Comparison of ENCODE assay signal across 10 mouse cellular contexts in genomic region chr2:164862179-164862861, GRCm38 (mm10). TPM values are rescaled to one million over a fixed set of nuclear protein-coding genes. Genes with fewer than 3 reads are reported as not detected.
DNase-seq lines count a peak whose midpoint lies in the region; ATAC-seq and TF ChIP-seq lines count a peak whose summit lies in the region.
"Had no signal": no experiment of that assay in that cellular context is flagged by ENCODE, and none has a peak within 500 bp of the region (broad histone marks: within the 10 kb centered on the region; RNA-seq: fewer than 3 reads in every experiment).

No protein-coding gene starts in this region.

- no peak overlapping the region for H3ac ChIP-seq in myocyte (ENCODE audit: control insufficient read depth, insufficient read length)

- H3K4me2 ChIP-seq in midbrain, embryonic 11.5 days = no peak overlapping the region
- H3K4me2 ChIP-seq in myocyte (ENCODE audit: low read depth) = peak overlapping the region; percentile 39

- H3K4me1 ChIP-seq in midbrain, embryonic 10.5 days = peaks cover 34% of the 10 kb centered on the region
- H3K4me1 ChIP-seq in midbrain, embryonic 11.5 days (ENCODE audit: control insufficient read depth, insufficient read depth, low read length) = peaks cover 7% of the 10 kb centered on the region

- DNase-seq in midbrain, embryonic 10.5 days (ENCODE audit: low spot score) = peak; percentile 51
- no peak for DNase-seq in midbrain, embryonic 11.5 days (ENCODE audit: low spot score, missing footprints)
- DNase-seq in adrenal gland, postnatal 14 days = peak; percentile 87
- peak; percentile 72 for DNase-seq in gastrocnemius, postnatal 14 days
- peak; percentile 87 for DNase-seq in kidney, postnatal 14 days
- no peak for DNase-seq in cerebellum, adult 18-20 months
- no peak for DNase-seq in spleen, postnatal 10 days (ENCODE audit: low spot score in 2 of 2)

- TF ChIP-seq POLR2A in myocyte (IDR thresholded peaks at IDR 0.05; ENCODE audit: insufficient read length, low read depth) = no peak

- H3K9ac ChIP-seq in midbrain, embryonic 11.5 days (ENCODE audit: low read length) = no peak overlapping the region

- whole genome bisulfite sequencing in midbrain, embryonic 10.5 days = 68% methylated on average over 9 of the region's 9 CpGs
- WGBS in midbrain, embryonic 11.5 days = 65% methylated on average over 9 of the region's 9 CpGs

- intact Hi-C loops in gastrocnemius, postnatal 14 days (cut with DNase I; ENCODE audit: low total_unique reads) = no loop called here

- H3K27ac ChIP-seq in midbrain, embryonic 10.5 days (replicated peaks) = no peak overlapping the region
- no peak overlapping the region for H3K27ac ChIP-seq in midbrain, embryonic 11.5 days (ENCODE audit: low read depth, low read length)

- H3K36me3 ChIP-seq in midbrain, embryonic 10.5 days = no peaks in the 10 kb centered on the region
- H3K36me3 ChIP-seq in midbrain, embryonic 11.5 days (ENCODE audit: control insufficient read depth, insufficient read depth, low read length) = no peaks in the 10 kb centered on the region
- no peaks in the 10 kb centered on the region for H3K36me3 ChIP-seq in myocyte (ENCODE audit: control insufficient read depth, insufficient read depth)

- peaks cover 27% of the 10 kb centered on the region for H3K27me3 ChIP-seq in midbrain, embryonic 10.5 days (ENCODE audit: low read depth, poor library complexity, severe bottlenecking)
- no peaks in the 10 kb centered on the region; the same call in 1 of the 2 replicates for H3K27me3 ChIP-seq in midbrain, embryonic 11.5 days (ENCODE audit: control insufficient read depth, insufficient read depth, low read length)
- H3K27me3 ChIP-seq in myocyte (ENCODE audit: control insufficient read depth, insufficient read depth, insufficient read length) = no peaks in the 10 kb centered on the region

- no peak for ATAC-seq in midbrain, embryonic 11.5 days (ENCODE audit: low FRiP score)

- no peaks in the 10 kb centered on the region for H3K79me2 ChIP-seq in myocyte (ENCODE audit: control insufficient read depth, insufficient read depth)

- no peak overlapping the region for H3K4me3 ChIP-seq in midbrain, embryonic 10.5 days
- H3K4me3 ChIP-seq in midbrain, embryonic 11.5 days (ENCODE audit: low read depth, low read length) = no peak overlapping the region
- H3K4me3 ChIP-seq in myocyte = no peak overlapping the region
- H3K4me3 ChIP-seq: megakaryocyte, embryonic 14.5 days had no signal

- H3K9me3 ChIP-seq in midbrain, embryonic 10.5 days (replicated peaks) = 0 out of 2 replicates have a peak, but pooled peaks cover 2% of the 10 kb centered on the region
- no peaks in the 10 kb centered on the region for H3K9me3 ChIP-seq in midbrain, embryonic 11.5 days (ENCODE audit: control insufficient read depth, low read length)

TF ChIP-seq in myocyte, 11 proteins besides CTCF, POLR2A, EP300 and RAD21:
- TF ChIP-seq MYOD1 (IDR thresholded peaks at IDR 0.05; ENCODE audit: control insufficient read depth in 1 of 3, insufficient read length in 2 of 3, low read depth in 2 of 3) = peak in 2 of 3 experiments; percentile 19 to 61
- TF ChIP-seq MAX (IDR thresholded peaks at IDR 0.05; ENCODE audit: low read depth) = no peak
- peak; percentile 28 to 80 (median 75) for TF ChIP-seq MYOG (IDR thresholded peaks at IDR 0.05; ENCODE audit: control insufficient read depth in 1 of 3, insufficient read depth in 1 of 3, insufficient read length in 2 of 3, low read depth in 2 of 3)
- TF ChIP-seq USF1 (IDR thresholded peaks at IDR 0.05; ENCODE audit: low read depth) = peak; percentile 56
- peak; percentile 78; the same call in 1 of the 2 replicates for TF ChIP-seq CEBPB (IDR thresholded peaks at IDR 0.05; ENCODE audit: insufficient read depth, poor library complexity, severe bottlenecking)
- TF ChIP-seq SRF (IDR thresholded peaks at IDR 0.05; ENCODE audit: control insufficient read depth, insufficient read length, low read depth) = no peak
- TF ChIP-seq TCF3 (IDR thresholded peaks at IDR 0.05; ENCODE audit: insufficient read length, low read depth) = no peak
- TF ChIP-seq POLR2AphosphoS2 (IDR thresholded peaks at IDR 0.05; ENCODE audit: insufficient read length, low read depth) = no peak
- peak; percentile 75 for TF ChIP-seq TCF12 (IDR thresholded peaks at IDR 0.05; ENCODE audit: insufficient read depth, poor library complexity, severe bottlenecking)
- TF ChIP-seq E2F4 (IDR thresholded peaks at IDR 0.05; ENCODE audit: insufficient read depth) = no peak
- TF ChIP-seq REST (IDR thresholded peaks at IDR 0.05; ENCODE audit: insufficient read depth, insufficient read length) = no peak
TF ChIP-seq in myocyte: peak in this region for 5.

RNA-seq across cellular contexts. Expression of gene Pltp, which starts 4.8 kb away (rescaled TPM):
- polyA plus RNA-seq in midbrain, embryonic 10.5 days (2016; fragmentation: Nextera tagmentation; extraction: Ambion mirVana) = 67.9 and 86.2 TPM in 2 replicates
- polyA plus RNA-seq in midbrain, embryonic 11.5 days (2014; fragmentation: Nextera tagmentation; extraction: Ambion mirVana) = 91.8 and 97.3 TPM in 2 replicates
- total RNA-seq in adrenal gland, postnatal 14 days (2021) = 35.4 and 36.2 TPM in 2 replicates
- 10 to 100 TPM; 19.9 to 22.8 TPM for total RNA-seq in gastrocnemius, postnatal 14 days (2021)
- 117 TPM for polyA plus RNA-seq in myocyte (2012; fragmentation: generic; extraction: Trizol)

RNA-seq across cellular contexts. Expression of gene Pcif1, which starts 16.8 kb away (rescaled TPM):
- polyA plus RNA-seq in midbrain, embryonic 10.5 days (2016; fragmentation: Nextera tagmentation; extraction: Ambion mirVana) = 73.8 and 93.8 TPM in 2 replicates
- 62.0 and 65.7 TPM in 2 replicates for polyA plus RNA-seq in midbrain, embryonic 11.5 days (2014; fragmentation: Nextera tagmentation; extraction: Ambion mirVana)
- 42.3 and 54.0 TPM in 2 replicates for total RNA-seq in adrenal gland, postnatal 14 days (2021)
- 10 to 100 TPM; 22.2 to 26.6 TPM for total RNA-seq in gastrocnemius, postnatal 14 days (2021)
- 43.2 TPM for polyA plus RNA-seq in myocyte (2012; fragmentation: generic; extraction: Trizol)

RNA-seq across cellular contexts. Expression of gene Neurl2, which starts 29.1 kb away (rescaled TPM):
- 3.8 and 5.4 TPM in 2 replicates for polyA plus RNA-seq in midbrain, embryonic 10.5 days (2016; fragmentation: Nextera tagmentation; extraction: Ambion mirVana)
- 3.8 and 4.5 TPM in 2 replicates for polyA plus RNA-seq in midbrain, embryonic 11.5 days (2014; fragmentation: Nextera tagmentation; extraction: Ambion mirVana)
- total RNA-seq in adrenal gland, postnatal 14 days (2021) = 2.4 and 3.5 TPM in 2 replicates
- total RNA-seq in gastrocnemius, postnatal 14 days (2021) = 10 to 100 TPM; 44.8 to 49.4 TPM
- 23.5 TPM for polyA plus RNA-seq in myocyte (2012; fragmentation: generic; extraction: Trizol)

RNA-seq across cellular contexts. Expression of gene Ctsa, which starts 29.6 kb away (rescaled TPM):
- polyA plus RNA-seq in midbrain, embryonic 10.5 days (2016; fragmentation: Nextera tagmentation; extraction: Ambion mirVana) = 85.7 and 98.2 TPM in 2 replicates
- 84.8 and 89.7 TPM in 2 replicates for polyA plus RNA-seq in midbrain, embryonic 11.5 days (2014; fragmentation: Nextera tagmentation; extraction: Ambion mirVana)
- 104 and 116 TPM in 2 replicates for total RNA-seq in adrenal gland, postnatal 14 days (2021)
- 10 to 100 TPM; 51.4 to 55.2 TPM for total RNA-seq in gastrocnemius, postnatal 14 days (2021)
- polyA plus RNA-seq in myocyte (2012; fragmentation: generic; extraction: Trizol) = 202 TPM

RNA-seq across cellular contexts. Expression of gene Spata25, which starts 34.0 kb away (rescaled TPM):
- 0.17 TPM in 1 of 2 replicates, not detected in the other for polyA plus RNA-seq in midbrain, embryonic 10.5 days (2016; fragmentation: Nextera tagmentation; extraction: Ambion mirVana)
- not detected in 2 replicates for polyA plus RNA-seq in midbrain, embryonic 11.5 days (2014; fragmentation: Nextera tagmentation; extraction: Ambion mirVana)
- not detected in 2 replicates for total RNA-seq in adrenal gland, postnatal 14 days (2021)
- under 1 TPM in 1 of 2 experiments, not detected in 1; 0.49 TPM for total RNA-seq in gastrocnemius, postnatal 14 days (2021)
- 0.40 TPM for polyA plus RNA-seq in myocyte (2012; fragmentation: generic; extraction: Trizol)
- total RNA-seq: adrenal gland, adult 18-20 months had no signal

Comparison
In these comparisons a context has a peak if more than half of its experiments do, and no peak if none do; other contexts are left out.
1. DNase-seq: peak in midbrain, embryonic 10.5 days (single experiment), adrenal gland, postnatal 14 days (single experiment), gastrocnemius, postnatal 14 days (single experiment) and kidney, postnatal 14 days (single experiment); none in midbrain, embryonic 11.5 days (single experiment), cerebellum, adult 18-20 months (0 of 2) and spleen, postnatal 10 days (0 of 2).